Mouse (Mus musculus): ENCODE measurements at regions not wholly inside any gene's neighbourhood (a gene's known extent, or its start where the extent isn't known, plus 50 kb on each side); places are given as distances from the start of the nearest gene placed in this dataset.

DNA sequence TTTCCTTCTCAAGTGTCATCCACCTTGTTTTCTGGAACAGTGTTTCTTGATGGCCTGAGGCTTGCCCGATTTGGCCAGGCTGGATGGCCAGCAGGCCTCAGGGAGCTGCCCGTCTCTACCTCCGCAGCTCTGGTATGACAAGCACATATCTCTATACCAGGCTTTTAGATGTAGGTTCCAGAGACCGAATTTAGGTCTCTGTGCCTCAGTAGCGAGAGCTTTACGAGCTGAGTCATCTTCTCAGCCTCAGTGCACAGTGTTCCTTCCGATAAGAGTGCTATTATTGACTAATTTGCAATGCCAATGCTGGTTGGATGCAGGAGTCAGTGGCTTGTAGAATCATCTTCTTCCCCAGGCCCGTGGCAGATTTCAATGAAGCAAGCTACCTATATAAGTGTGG, 243.4 kb upstream of the Cxcr4 start:
- Histone ChIP-seq H3K9me3 (replicated peaks; ENCODE audit: low read length) (no peaks in the 10 kb centered on the region), H3K4me1 (replicated peaks; ENCODE audit: insufficient read depth, low read length) (no peaks in the 10 kb centered on the region), H3K9ac (ENCODE audit: low read depth, low read length) (no peak overlapping the region), H3K4me2 (ENCODE audit: low read length) (no peak overlapping the region), H3K27ac (no peak overlapping the region), H3K27me3 (ENCODE audit: insufficient read depth, low read length) (0 out of 2 replicates have a peak, but pooled peaks cover 3% of the 10 kb centered on the region), H3K4me3 (replicated peaks; ENCODE audit: low read depth, low read length) (no peak overlapping the region), H3K36me3 (ENCODE audit: insufficient read depth, low read length) (no peaks in the 10 kb centered on the region)
- ATAC-seq (replicated peaks; ENCODE audit: low FRiP score, low read depth) (no peak), DNase-seq (ENCODE audit: low spot score) (no peak)
- TF ChIP-seq CTCF (IDR thresholded peaks at IDR 0.05; ENCODE audit: low read depth), result no peak
- WGBS, result 79% methylated on average over 8 of the region's 8 CpGs

DNA sequence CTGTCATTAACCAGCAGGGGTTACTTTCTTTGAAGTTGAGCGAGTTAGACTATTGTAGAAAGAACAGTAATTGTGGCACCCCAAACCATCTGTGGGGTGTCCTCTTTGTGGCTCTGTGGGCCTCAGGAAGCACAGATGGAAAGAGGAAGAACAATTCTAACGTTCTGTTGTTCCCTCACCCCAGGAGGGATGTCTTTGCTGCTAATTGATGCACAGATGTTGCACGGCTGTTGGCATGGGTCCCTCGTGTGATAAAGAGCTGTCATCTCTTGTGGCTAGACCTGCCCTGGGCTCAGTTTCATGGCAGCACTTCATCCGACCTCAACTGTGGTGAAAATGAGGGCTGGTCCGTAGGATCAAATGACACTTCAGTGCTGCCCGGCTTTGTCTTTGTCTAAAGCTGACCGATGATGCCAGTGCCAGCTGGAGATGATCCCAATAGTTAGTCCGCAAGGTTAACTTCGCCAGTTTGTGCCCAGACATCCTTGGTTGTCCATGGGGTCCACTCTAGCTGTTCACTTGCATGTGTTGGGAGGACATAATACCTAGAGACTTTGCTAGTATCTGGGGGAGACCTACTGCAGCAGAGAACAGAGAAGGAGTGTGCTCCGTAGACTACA, 241.1 kb upstream of the Cxcr4 start:
- Histone ChIP-seq H3K9me3 (replicated peaks; ENCODE audit: low read length) (no peaks in the 10 kb centered on the region), H3K4me1 (replicated peaks; ENCODE audit: insufficient read depth, low read length) (no peaks in the 10 kb centered on the region), H3K27me3 (ENCODE audit: insufficient read depth, low read length) (0 out of 2 replicates have a peak, but pooled peaks cover 3% of the 10 kb centered on the region), H3K4me3 (replicated peaks; ENCODE audit: low read depth, low read length) (no peak overlapping the region), H3K27ac (no peak overlapping the region), H3K36me3 (ENCODE audit: insufficient read depth, low read length) (no peaks in the 10 kb centered on the region), H3K4me2 (ENCODE audit: low read length) (no peak overlapping the region), H3K9ac (ENCODE audit: low read depth, low read length) (no peak overlapping the region)
- TF ChIP-seq CTCF (IDR thresholded peaks at IDR 0.05; ENCODE audit: low read depth), result no peak
- ATAC-seq (replicated peaks; ENCODE audit: low FRiP score, low read depth) (no peak), DNase-seq (ENCODE audit: low spot score) (no peak)
- 40% methylated on average over 11 of the region's 11 CpGs for WGBS

DNA sequence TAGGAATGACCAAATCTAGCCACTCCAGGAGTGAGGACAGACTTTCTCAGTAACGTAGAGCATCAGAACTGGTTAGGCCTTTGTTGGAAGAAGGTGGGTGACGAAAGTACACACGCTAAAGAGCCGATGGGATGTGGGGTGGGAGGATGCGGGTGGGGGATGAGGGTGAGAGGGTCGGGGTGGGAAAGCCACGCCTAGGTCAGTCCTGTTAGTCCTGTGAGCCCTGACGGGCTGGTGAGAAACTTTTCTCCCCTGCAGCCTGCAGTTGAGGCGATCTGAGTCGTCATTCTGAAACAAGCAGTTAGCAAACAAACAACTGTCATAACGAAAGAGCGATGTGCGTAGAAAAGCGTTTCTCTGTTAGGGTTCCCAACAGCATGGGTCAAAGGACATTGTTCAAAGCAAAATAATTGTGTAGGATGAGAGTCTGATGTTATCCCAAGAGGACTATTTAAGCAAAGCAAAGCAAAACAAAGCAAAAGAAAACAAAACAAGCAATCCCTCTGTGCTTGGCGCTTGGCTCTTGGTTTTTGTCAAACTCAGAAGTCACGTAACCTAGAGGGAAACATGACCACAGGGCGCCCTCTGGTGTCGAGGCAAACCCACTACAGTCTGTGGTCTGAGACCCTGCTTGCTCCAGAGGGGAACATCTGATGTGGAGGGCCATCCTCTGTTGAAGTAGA, 240.2 kb upstream of the Cxcr4 start:
- Histone ChIP-seq H3K36me3 (ENCODE audit: insufficient read depth, low read length) (no peaks in the 10 kb centered on the region), H3K4me2 (ENCODE audit: low read length) (peak overlapping the region; percentile 66), H3K27ac (no peak overlapping the region), H3K9ac (ENCODE audit: low read depth, low read length) (peak overlapping the region; percentile 49), H3K9me3 (replicated peaks; ENCODE audit: low read length) (no peaks in the 10 kb centered on the region), H3K4me1 (replicated peaks; ENCODE audit: insufficient read depth, low read length) (no peaks in the 10 kb centered on the region), H3K4me3 (replicated peaks; ENCODE audit: low read depth, low read length) (peak overlapping the region; percentile 32), H3K27me3 (ENCODE audit: insufficient read depth, low read length) (0 out of 2 replicates have a peak, but pooled peaks cover 3% of the 10 kb centered on the region)
- DNase-seq (ENCODE audit: low spot score), result peak; percentile 93
- ATAC-seq (replicated peaks; ENCODE audit: low FRiP score, low read depth), result peak; percentile 77
- TF ChIP-seq CTCF (IDR thresholded peaks at IDR 0.05; ENCODE audit: low read depth), result peak; percentile 90
- 15% methylated on average over 18 of the region's 18 CpGs for WGBS

DNA sequence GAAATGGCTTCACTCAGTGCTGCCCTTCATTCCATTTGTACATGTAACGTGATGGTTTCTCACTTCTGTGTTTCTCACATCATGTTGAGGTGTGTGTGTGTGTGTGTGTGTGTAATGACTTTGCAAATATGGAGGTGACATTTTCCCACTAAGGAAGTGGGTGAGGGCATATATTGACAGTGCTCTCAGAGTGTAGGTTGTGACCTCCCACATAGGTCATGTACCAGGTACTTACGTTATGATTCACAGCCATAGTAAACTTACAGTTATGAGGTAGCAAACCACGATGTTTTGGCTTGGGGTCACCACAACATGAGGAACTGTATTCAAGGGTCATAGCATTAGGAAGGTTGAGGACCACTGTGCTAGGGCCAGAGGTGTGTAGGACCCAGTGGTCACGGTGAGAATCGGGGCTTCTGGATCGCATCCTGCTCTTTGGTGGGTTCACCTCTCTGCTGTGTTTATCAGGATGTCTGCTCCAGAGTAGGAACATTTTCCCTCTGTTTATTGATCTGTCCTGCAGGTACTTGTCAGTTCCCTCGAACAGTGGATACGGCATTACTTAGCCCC, 238.7 kb upstream of the Cxcr4 start:
- Histone ChIP-seq H3K27ac (no peak overlapping the region), H3K4me1 (replicated peaks; ENCODE audit: insufficient read depth, low read length) (no peaks in the 10 kb centered on the region), H3K4me3 (replicated peaks; ENCODE audit: low read depth, low read length) (no peak overlapping the region), H3K27me3 (ENCODE audit: insufficient read depth, low read length) (0 out of 2 replicates have a peak, but pooled peaks cover 3% of the 10 kb centered on the region), H3K36me3 (ENCODE audit: insufficient read depth, low read length) (no peaks in the 10 kb centered on the region), H3K9ac (ENCODE audit: low read depth, low read length) (no peak overlapping the region), H3K4me2 (ENCODE audit: low read length) (no peak overlapping the region), H3K9me3 (replicated peaks; ENCODE audit: low read length) (no peaks in the 10 kb centered on the region)
- DNase-seq (ENCODE audit: low spot score) (no peak), ATAC-seq (replicated peaks; ENCODE audit: low FRiP score, low read depth) (no peak)
- TF ChIP-seq CTCF (IDR thresholded peaks at IDR 0.05; ENCODE audit: low read depth), result no peak
- 91% methylated on average over 8 of the region's 8 CpGs for WGBS

GRCm38 (mm10) chr1:128829536-128829935, 237.4 kb upstream of the Cxcr4 start:
- no peak overlapping the region for H3K9ac ChIP-seq (ENCODE audit: low read depth, low read length)
- H3K36me3 ChIP-seq (ENCODE audit: insufficient read depth, low read length), result no peaks in the 10 kb centered on the region
- WGBS, result 36% methylated on average over 2 of the region's 2 CpGs
- ATAC-seq (replicated peaks; ENCODE audit: low FRiP score, low read depth), result no peak
- DNase-seq (ENCODE audit: low spot score), result no peak
- H3K27ac ChIP-seq, result no peak overlapping the region
- 0 out of 2 replicates have a peak, but pooled peaks cover 3% of the 10 kb centered on the region for H3K27me3 ChIP-seq (ENCODE audit: insufficient read depth, low read length)
- H3K9me3 ChIP-seq (replicated peaks; ENCODE audit: low read length), result no peaks in the 10 kb centered on the region
- no peak overlapping the region for H3K4me2 ChIP-seq (ENCODE audit: low read length)
- H3K4me1 ChIP-seq (replicated peaks; ENCODE audit: insufficient read depth, low read length), result no peaks in the 10 kb centered on the region
- H3K4me3 ChIP-seq (replicated peaks; ENCODE audit: low read depth, low read length), result no peak overlapping the region
- no peak for TF ChIP-seq CTCF (IDR thresholded peaks at IDR 0.05; ENCODE audit: low read depth)

GRCm38 (mm10) chr1:128826419-128826818, 234.3 kb upstream of the Cxcr4 start:
- Histone ChIP-seq H3K4me2 (ENCODE audit: low read length) (no peak overlapping the region), H3K27ac (no peak overlapping the region), H3K36me3 (ENCODE audit: insufficient read depth, low read length) (no peaks in the 10 kb centered on the region), H3K9ac (ENCODE audit: low read depth, low read length) (no peak overlapping the region), H3K9me3 (replicated peaks; ENCODE audit: low read length) (no peaks in the 10 kb centered on the region), H3K27me3 (ENCODE audit: insufficient read depth, low read length) (no peaks in the 10 kb centered on the region), H3K4me1 (replicated peaks; ENCODE audit: insufficient read depth, low read length) (no peaks in the 10 kb centered on the region), H3K4me3 (replicated peaks; ENCODE audit: low read depth, low read length) (no peak overlapping the region)
- TF ChIP-seq CTCF (IDR thresholded peaks at IDR 0.05; ENCODE audit: low read depth), result no peak
- WGBS, result 91% methylated on average over 11 of the region's 11 CpGs
- DNase-seq (ENCODE audit: low spot score), result no peak
- ATAC-seq (replicated peaks; ENCODE audit: low FRiP score, low read depth), result no peak
